9 mouse cellular contexts compared by ENCODE assay signal in genomic region chr10:93291843-93292242, GRCm38 (mm10). TPM values are rescaled to one million over a fixed set of nuclear protein-coding genes. Genes with fewer than 3 reads are reported as not detected.
DNase-seq lines count a peak whose midpoint lies in the region; ATAC-seq and TF ChIP-seq lines count a peak whose summit lies in the region.
"Had no signal": no experiment of that assay in that cellular context is flagged by ENCODE, and none has a peak within 500 bp of the region (broad histone marks: within the 10 kb centered on the region; RNA-seq: fewer than 3 reads in every experiment).

No protein-coding gene starts in this region.

- no peak overlapping the region for H3K27ac ChIP-seq in heart, embryonic 10.5 days
- H3K27ac ChIP-seq in lung, postnatal 0 days (ENCODE audit: low read length), result no peak overlapping the region
- H3K27ac ChIP-seq: macrophage had no signal

- peaks cover 7% of the 10 kb centered on the region; the same call in 1 of the 2 replicates for H3K36me3 ChIP-seq in heart, embryonic 10.5 days
- H3K36me3 ChIP-seq in lung, postnatal 0 days (ENCODE audit: insufficient read depth, low read length), result no peaks in the 10 kb centered on the region

- no peak overlapping the region for H3K4me3 ChIP-seq in heart, embryonic 10.5 days
- H3K4me3 ChIP-seq in lung, postnatal 0 days (ENCODE audit: low read depth, low read length), result no peak overlapping the region

- no peak overlapping the region for H3K9ac ChIP-seq in lung, postnatal 0 days (replicated peaks; ENCODE audit: low read depth)

- H3K9me3 ChIP-seq in heart, embryonic 10.5 days, result no peaks in the 10 kb centered on the region
- no peaks in the 10 kb centered on the region for H3K9me3 ChIP-seq in lung, postnatal 0 days (ENCODE audit: low read length)

- H3K27me3 ChIP-seq in heart, embryonic 10.5 days (ENCODE audit: insufficient read depth, poor library complexity, severe bottlenecking), result no peaks in the 10 kb centered on the region
- no peaks in the 10 kb centered on the region for H3K27me3 ChIP-seq in lung, postnatal 0 days (replicated peaks; ENCODE audit: insufficient read depth, low read length)

- peak; percentile 89 for TF ChIP-seq CTCF in lung, postnatal 0 days (IDR thresholded peaks at IDR 0.05)

- WGBS in heart, embryonic 10.5 days, result 7% methylated on average over 6 of the region's 6 CpGs
- 5% methylated on average over 6 of the region's 6 CpGs for WGBS in lung, postnatal 0 days

- H3K4me2 ChIP-seq in lung, postnatal 0 days (replicated peaks; ENCODE audit: low read depth, low read length), result no peak overlapping the region

- DNase-seq in ES-CJ7 (ENCODE audit: low read depth, low spot score), result peak; percentile 90
- DNase-seq in adrenal gland, postnatal 25 days, result peak; percentile 87
- peak; percentile 80 for DNase-seq in embryo, embryonic 11.5 days (ENCODE audit: low read depth, low spot score)
- DNase-seq in heart, embryonic 10.5 days (ENCODE audit: low spot score), result peak; percentile 88
- peak; percentile 95 for DNase-seq in kidney, postnatal 10 days
- DNase-seq in lung, postnatal 0 days (ENCODE audit: low spot score), result peak; percentile 94
- DNase-seq in retina, postnatal 1 day, result peak; percentile 88
- DNase-seq in urinary bladder, adult 2 months (ENCODE audit: low spot score), result peak; percentile 67

- TF ChIP-seq EP300 in lung, postnatal 0 days (IDR thresholded peaks at IDR 0.05), result peak; percentile 63

- ATAC-seq in lung, postnatal 0 days, result peak; percentile 68

- peaks cover 43% of the 10 kb centered on the region for H3K4me1 ChIP-seq in heart, embryonic 10.5 days
- no peaks in the 10 kb centered on the region; the same call in none of the 2 replicates for H3K4me1 ChIP-seq in lung, postnatal 0 days (ENCODE audit: insufficient read depth, low read depth, low read length)

RNA-seq across cellular contexts. Expression of gene Elk3, which starts 19.1 kb away (rescaled TPM):
- total RNA-seq in adrenal gland, postnatal 25 days (2021), result 37.7 and 47.1 TPM in 2 replicates
- polyA plus RNA-seq in heart, embryonic 10.5 days (2016; fragmentation: Nextera tagmentation; extraction: Ambion mirVana), result 23.6 and 25.9 TPM in 2 replicates
- polyA plus RNA-seq in lung, postnatal 0 days (2015; fragmentation: Nextera tagmentation; extraction: Ambion mirVana), result 56.0 and 61.5 TPM in 2 replicates
- polyA plus RNA-seq in urinary bladder, adult 2 months (2012; rRNA removed), result 21.6 and 22.7 TPM in 2 replicates
